Mouse (Mus musculus): ENCODE measurements at regions not wholly inside any gene's neighbourhood (a gene's known extent, or its start where the extent isn't known, plus 50 kb on each side); places are given as distances from the start of the nearest gene placed in this dataset.

DNA sequence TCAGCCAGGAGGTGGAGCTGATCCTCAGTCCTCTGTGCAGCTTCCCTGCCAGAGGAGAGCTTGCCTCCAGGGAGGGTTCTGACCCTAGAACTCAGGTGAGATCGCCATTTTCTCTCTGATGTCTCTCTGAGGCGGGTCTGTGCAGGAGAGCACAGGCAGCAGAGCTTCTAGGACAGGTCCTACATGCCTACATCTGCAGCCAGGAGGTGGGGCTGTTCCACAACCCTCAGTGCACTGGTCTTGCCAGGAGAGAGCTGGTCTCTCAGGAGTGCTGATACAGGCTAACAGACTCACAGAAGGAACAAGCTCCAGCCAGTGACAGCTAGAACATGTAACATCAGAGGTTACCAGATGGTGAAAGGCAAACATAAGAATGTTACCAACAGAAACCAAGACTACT lies 165.4 kb downstream of the Tmem17 start:
- no peak for TF ChIP-seq EP300 (IDR thresholded peaks at IDR 0.05; ENCODE audit: low read depth)
- TF ChIP-seq CTCF (IDR thresholded peaks at IDR 0.05; ENCODE audit: low read depth), result peak; percentile 71
